Mouse (Mus musculus): ENCODE results near the gene Sema4b.

The Sema4b gene

DNA sequence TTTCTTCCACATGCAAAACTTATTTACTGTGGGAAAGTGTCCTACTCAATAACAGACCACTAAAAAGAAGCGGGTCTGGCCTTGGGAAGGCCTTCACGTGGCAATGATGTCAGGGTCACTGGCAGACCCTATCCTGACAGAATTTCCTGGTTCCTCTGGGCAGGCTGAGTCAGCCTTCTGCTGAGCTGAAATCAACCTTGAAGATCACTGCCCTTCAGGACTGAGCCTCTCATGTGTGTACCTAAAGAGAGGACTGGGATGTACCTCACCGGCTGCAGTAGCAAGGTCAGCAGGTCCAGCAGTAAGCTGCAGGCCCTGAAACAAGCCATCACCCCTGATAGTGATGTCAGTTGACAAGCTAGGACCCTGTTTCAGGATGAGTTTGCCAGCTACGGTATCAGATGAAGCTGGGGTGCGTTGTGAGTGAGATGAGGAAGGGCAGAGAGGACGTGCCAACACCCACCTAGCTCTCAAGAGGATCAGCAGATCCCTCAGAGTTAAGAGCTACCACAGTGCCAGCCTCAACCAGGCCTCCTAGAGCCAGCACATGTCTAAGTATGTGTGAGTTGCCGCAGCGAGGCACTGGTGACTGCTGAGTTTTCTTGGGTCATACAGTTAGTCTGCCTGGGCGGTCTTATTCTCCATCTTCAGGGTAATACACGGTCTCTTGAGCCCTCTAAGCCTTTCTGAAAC, 8.5 kb upstream of the Sema4b start:
- DNase-seq (ENCODE audit: low read depth): no peak

DNA sequence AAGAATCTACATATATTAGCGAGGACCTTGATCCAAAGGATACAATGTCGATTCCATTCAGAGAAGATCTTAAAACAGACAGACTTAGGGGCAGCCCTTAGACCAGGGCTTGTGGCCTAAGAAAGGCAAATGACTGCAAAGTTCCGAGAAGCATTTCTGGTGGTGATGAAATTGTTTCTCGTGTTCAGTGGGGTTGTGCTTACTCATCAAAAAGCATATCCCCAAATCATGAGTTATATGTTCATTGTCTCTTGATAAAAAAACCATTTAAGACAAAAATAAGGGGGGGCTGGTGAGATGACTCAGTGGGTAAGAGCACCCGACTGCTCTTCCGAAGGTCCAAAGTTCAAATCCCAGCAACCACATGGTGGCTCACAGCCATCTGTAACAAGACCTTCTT, 7.3 kb upstream of the Sema4b start:
- no peak for DNase-seq (ENCODE audit: low read depth)

DNA sequence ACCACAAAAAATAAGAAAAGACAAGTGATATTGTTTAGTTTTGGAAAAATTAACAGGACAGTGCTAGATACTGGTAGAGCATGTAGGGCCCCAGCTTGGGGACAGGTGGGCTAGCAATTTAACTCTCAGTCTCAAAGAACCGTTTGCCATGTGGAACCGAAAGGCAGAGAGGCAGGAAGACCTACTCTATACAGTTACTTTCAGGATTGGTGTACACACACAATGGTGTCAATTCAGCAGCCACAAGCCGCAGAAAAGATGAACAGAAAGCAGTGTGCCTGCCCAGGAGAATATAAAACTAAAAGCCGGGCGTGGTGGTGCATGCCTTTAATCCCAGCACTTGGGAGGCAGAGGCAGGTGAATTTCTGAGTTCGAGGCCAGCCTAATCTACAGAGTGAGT, 6.9 kb upstream of the Sema4b start:
- no peak for DNase-seq (ENCODE audit: low read depth)

DNA sequence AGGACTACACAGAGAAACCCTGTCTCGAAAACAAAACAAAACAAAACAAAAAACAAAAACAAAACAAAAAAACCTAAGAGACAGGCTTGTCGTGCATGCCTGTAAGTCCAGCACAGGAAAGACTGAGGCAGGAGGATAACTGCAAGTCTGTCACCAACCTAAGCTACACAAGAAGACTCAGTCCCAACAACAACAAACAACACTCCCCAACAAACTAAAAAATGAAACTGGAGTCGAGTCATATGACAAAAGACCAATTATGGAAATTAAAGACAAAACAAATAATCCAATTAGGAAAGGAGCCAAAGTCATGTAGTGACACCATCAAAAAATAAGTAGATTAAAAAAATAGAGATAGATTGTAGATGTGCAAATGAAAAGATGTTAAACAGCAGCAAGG, 6.4 kb upstream of the Sema4b start:
- DNase-seq (ENCODE audit: low read depth): no peak

DNA sequence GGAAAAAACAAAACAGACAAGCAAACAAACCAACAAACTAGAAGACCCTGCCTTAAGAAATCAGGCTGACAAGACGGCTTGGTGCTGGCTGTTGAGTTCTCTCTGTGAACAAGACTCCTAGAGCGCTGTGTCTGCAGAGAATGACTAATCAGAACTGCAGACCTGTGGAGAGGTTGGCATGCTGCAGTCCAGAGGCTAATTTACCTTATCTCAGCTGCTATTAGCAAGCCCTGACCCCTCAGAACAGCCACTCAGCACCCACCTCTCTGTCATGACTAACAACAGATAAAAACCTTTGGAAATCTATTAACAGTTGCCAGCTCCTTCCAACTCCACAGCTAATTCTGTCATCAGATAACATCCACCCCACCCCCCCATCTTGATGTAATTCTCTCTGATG, 5.6 kb upstream of the Sema4b start:
- DNase-seq (ENCODE audit: low read depth): peak; percentile 45

DNA sequence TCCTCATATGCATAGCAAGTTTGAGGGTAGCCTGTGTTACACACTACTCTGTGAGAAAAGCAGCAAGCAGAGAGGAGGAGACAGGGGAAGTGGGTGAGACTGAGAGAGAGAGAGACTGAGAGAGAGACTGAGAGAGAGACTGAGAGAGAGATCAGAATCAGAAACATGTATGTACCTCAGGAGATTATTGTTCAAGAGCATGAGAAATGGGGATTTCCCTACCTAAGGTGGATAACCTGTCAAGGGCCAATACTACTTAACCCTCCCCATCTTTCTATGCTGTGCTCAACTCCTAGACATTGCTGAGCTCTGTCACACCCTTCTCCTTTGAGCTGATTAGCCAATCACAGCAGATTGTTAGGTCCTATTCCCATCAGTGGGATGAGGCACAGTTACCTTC, 4.5 kb upstream of the Sema4b start:
- DNase-seq (ENCODE audit: low read depth): no peak

DNA sequence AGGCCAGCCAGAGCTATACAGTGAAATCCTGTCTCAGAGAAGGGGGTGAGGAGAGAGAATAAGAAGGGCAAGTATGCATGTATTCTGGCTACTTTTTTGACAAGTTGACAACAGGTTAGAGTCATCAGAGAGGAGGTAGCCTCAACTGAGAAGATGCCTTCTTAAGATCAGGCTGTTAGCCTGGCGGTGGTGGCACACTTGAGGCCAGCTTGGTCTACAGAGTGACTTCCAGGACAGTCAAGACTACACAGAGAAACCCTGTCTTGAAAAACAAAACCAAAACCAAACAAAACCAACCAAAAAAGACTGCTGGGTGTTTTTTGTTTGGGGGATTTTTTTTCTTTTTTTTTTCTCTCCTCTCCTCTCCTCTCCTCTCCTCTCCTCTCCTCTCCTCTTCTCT, 3.2 kb upstream of the Sema4b start:
- DNase-seq (ENCODE audit: low read depth): no peak

DNA sequence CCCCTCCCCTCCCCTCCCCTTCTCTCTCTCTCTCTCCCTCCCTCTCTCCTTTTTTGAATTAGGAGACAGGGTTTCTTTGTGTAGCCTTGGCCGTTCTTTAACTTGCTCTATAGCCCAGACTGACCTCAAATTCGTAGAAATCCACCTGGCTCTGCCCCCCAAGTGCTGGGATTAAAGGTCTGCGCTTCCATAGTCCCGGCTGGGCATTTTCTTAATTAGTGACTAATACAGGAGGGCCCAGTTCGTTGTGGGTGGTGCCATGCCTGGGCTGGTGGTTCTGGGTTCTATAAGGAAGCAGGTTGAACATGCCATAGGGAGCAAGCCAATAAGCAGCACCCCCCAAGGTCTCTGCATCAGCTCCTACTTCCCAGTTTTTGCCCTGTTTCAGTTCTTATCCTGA, 2.7 kb upstream of the Sema4b start:
- no peak for DNase-seq (ENCODE audit: low read depth)

DNA sequence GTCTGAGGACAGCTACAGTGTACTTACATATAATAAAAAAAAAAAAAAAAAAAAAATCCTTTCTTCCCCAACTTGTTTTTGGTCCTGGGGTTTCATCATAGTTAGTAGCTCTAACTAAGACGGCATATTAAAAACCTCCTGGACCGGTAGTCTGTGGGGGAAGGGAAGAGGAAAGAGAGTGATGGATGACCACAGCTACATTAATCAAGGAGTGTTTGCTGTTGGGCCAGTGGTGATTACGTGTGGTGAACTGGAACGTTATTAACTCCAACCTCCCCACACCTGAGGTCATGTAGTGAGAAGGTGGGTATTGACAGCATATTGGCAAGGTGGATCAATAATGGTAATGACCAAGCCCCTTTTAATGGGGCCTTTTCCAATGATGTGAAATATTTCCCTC, 2.1 kb upstream of the Sema4b start:
- no peak for DNase-seq (ENCODE audit: low read depth)

DNA sequence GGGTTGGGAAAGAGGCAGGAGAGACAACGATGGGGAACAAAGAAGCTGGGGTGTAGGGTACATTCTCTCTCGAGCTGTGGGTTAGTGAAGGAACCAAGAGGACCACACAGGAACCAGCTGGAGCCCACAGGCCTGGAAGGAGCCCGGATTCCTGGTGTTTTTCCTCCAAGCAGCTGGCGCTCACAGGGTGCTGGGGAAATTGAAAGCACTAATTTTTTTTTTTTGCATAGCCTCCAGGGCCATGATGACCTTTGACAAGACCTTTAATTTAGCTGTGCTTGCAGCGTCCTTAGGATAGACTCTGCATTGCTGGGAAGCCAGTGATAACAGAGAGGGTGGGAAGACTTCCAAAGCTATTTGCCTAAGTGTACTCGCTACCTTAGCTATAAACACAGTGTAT, 1.7 kb upstream of the Sema4b start:
- DNase-seq (ENCODE audit: low read depth): no peak

DNA sequence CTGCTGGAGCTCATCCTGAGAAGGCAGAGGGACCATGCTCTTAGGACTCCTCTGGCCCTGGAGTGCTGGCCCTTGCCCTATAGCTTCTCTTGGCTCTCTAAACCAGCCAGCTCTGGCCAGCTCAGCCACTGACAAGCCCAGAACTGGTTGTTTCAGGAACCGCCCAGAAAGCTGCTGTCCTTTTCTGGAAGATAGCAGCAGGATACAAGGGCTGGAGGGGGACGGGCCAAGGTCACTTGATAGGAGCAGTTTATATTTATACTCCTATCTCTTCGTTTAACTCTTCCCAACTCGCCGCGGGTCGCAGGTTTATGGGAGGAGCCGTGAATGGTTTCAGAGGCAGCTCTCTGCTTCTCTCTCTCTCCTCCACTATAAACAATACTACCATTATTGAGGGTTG, 620 bp upstream of the Sema4b start:
- no peak for DNase-seq (ENCODE audit: low read depth)

DNA sequence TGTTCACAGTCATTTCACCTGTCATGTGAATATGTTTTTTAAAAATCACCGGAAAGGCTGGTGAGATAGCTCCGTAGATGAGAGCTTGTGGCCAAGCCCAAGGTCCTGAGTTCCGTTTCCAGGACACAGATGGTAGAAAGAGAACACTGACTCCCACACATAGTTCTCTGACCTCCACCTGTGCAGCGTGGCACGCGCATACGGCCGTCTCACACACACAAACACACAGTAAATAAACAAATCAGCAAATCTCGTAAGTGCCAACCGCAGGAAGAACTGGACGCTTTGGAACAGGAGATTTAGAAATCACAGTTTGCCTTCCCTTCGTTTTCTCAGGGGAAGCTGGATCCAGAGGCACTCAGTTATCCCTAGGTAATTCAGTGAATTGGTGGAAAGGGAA, 860 bp downstream of the Sema4b start:
- no peak for DNase-seq (ENCODE audit: low read depth)

DNA sequence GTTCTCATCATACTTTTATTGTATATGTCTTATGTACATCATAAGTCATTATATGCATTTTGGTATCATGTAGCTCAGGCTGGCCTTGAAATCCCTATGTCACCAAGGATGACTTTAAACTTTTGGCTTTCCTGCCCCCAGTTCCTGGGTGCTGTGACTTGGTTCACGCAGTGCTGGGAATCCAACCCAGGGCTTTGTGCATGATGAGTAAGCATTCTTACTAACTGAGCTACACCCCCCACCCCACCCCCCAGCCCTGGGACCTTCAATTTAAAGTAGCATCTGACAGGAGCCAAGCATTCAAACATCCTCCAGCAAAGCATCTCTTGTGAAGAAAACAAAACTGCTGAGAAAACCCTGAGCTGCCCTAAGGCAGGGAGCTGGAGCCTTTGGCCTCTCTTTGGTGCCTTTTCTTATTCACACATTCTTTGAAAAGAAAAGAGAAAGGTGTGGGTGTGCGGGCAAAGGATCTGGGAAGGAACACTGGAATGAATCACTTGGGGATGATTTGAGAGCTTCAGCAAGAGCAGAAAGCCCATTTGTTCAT, 2.0 kb downstream of the Sema4b start:
- DNase-seq (ENCODE audit: low read depth): no peak

DNA sequence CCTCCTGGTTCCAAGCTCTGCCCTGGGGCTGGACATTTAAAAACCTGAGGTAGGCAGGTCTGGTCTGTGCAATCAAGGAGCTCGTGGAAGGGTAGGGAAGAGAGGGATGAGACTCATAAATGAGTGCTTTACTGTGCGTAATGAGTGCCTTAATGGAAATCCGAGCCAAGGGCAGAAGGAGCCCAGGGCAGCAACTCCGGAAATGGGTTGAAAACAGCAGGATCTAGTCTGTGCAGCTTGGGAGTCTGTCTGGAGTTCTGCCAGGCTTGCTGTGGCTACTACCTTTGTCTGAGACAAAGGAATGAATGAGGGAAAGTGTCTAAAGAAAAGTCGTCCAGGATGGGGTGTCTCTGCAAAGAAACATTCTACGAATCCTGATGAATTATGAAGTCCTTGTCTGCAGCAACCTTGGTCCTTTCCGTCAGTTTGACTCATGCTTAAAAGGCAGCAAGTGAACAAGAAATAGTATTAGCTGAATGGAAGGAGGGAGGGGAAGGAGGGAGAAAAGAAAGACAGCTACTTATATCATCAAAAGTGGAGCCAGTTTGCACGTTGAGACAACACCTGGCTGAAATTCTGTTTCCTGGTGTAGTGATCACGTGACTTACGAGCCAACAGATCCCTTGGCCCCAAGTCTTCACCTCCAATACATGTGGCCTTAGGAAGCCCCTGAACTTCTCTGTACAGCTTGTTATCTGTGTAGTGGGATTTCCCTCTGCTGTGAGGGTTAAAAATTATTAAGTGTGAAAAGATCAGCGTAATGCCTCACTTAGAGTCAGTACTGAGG, 2.7 kb downstream of the Sema4b start:
- DNase-seq (ENCODE audit: low read depth): peak; percentile 48

DNA sequence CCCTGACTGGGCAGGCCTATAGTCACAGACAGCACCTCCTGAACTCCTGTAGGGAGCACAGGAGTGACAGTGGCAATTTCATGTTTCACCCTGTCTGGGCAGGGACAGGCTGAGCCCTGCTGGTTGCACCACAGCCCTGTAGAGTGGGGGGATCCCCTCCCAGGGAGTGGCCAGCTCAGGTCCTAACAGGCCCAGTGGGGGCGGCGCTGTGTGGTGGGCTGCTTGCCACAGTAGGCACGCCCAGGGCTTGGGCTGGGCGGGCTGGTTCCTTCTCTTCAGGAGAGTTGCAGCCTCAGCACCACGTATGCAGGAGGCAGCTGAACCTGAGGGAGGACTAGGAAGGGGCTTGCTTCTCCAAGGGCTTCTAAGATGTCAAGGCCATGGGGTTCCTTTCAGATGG, 4.8 kb downstream of the Sema4b start:
- DNase-seq (ENCODE audit: low read depth): peak; percentile 57

DNA sequence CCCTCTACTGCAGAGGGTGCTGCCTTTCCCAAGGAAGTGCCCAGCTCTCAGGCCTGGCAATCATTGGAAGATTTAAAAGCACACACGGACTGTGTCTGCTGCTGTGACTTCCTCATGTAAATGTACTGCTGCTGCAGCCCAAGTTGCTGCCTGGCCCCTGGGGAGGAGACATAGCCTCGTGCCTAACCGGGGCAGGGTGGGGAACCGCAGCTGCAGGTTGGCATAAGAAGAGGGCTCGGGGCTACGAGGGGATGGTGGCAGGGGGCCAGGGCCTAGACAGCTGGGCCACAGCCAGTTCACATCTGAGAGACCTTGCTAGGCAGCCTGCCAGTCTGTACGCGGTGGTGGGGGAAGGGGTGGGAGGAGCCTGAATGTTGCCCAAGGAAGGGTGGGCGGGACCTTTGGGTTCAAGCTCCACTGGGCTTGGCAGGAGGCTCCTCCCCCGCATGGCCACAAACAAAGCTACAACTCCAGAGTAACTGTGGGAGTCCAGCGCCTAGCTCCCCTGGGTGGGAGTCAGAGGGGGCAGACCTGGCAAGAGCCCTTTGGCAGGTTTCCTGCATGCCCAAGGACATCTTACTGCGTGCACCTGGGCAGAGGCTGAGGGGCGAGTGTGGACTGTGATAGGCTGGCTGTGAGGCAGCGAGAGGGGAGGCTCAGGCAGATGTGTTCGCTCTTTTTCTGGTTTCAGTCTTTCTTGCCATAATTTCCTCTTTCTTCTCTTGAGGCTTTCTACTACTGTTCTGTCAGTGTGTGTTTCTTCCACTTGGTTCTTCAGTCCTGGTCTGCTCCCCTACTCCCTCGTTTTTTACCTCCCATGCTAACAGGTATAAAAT, 5.8 kb downstream of the Sema4b start:
- peak; percentile 92 for DNase-seq (ENCODE audit: low read depth)

DNA sequence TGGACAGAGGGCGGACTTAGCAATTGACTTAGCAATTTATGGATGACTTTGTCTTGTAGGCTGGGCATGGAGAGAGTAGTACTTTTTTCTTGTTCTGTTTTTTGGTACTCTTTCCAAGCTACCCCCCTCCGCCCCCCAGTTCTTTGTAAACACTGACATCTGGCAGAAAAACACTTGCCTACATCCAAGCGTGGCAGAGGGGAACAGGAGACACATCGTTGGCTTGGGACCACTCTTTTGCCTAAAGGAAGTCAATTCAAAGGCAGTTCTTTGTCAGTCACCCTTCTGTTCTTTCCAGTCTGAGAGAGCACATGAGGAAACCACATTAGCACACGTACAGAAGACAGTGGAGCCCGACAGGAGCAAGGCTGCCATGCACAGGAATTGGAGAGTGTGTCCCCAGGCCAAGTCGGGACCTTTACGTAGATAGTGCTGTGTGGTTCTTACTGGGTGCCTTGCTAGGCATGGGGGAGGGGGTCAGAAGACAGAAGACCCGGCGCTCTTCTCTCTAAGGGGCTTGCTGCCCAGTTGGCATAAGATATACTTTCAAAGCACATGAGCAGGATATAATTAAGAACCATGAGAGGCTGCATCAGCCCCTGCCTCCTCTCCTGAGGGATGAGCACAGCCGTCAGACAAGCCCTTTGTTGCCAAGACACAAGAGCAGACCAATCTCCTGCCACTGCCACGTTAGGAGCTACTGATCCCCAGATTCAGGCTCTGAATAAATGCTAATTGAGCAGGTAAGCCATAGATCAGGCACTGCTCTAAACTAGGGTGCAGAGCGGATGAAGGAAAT, 7.5 kb downstream of the Sema4b start:
- DNase-seq (ENCODE audit: low read depth): no peak

DNA sequence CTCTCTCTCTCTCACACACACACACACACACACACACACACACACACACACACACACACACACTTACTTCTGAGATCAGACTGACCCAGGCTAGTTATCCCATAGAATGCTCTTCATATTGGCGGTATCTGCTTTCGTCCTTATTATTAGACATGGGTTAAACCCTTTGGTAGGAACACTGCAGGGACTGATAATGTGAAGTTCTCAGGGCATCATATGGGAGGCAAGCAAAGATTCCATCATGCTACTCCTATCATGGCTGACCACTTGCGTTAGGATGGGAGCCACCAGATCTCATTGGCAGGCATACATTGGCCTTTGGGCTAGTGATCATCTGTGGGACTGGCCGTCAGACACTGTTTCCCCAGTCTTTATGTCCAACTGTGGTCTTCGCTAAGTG, 8.5 kb downstream of the Sema4b start:
- no peak for DNase-seq (ENCODE audit: low read depth)

DNA sequence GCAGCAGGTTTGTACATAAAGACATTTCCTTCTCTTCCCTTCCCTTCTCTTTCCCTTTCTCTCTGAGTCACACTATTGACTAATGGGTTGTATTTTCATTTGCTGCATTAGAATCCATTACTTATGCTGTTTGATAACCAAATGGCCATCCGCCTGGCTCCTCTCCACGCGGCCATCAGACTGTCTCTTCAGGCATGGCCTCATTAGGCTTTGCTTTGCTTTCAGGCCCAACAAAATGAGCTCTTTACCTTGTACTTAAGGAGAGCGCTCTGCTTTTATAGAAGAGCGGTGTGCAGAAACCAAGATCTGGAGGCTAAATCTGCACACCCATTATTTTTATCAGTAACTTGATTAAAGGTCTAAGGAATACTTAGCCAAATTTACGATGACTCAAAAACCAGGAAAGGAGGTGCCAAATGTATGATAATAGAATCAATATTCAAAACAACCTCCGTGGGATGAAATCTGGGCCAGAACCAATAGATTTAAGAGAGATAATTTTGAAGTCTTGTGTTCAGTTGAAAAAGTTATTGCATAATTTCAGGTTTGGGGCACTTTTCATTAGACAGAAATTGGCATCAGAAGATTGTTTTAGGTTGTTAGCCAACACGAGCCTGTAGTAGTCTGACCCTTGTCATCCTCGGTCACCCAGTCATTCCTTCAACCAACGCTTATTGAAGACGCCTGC, 9.1 kb downstream of the Sema4b start:
- DNase-seq (ENCODE audit: low read depth): peak; percentile 62

DNA sequence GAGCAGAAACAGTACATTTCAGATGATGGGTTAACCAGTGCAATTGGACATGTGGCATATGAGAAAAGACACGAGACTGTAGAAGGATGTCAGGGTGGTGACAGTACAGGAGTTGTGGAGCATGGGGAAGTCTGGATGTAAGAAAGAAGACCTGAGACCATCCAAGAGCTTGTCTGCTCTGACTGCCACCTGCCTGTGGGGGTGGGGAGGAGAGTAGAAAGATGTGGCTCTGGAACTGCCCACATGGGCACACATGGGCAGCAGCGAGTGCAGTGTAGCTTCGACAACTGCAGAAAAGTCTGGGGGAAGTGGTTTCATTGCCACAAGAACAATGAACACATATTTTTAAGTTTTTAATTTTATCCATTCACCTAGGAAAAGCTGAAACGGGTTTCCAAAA, 10.7 kb downstream of the Sema4b start:
- no peak for DNase-seq (ENCODE audit: low read depth)
